Mouse (Mus musculus) cerebellum, adult 9-10 months (tissue): Measurements from ENCODE around the gene Cd8a.
"Not testable (repeated sequence)": the region's sequence is repeated elsewhere in the genome, so short reads cannot be mapped to it uniquely, and the experiment has no call there.

Experiments used
- DNase-seq: peaks from one replicate; pipeline ENCODE4 v3.0.0; 2022

The Cd8a gene

DNA sequence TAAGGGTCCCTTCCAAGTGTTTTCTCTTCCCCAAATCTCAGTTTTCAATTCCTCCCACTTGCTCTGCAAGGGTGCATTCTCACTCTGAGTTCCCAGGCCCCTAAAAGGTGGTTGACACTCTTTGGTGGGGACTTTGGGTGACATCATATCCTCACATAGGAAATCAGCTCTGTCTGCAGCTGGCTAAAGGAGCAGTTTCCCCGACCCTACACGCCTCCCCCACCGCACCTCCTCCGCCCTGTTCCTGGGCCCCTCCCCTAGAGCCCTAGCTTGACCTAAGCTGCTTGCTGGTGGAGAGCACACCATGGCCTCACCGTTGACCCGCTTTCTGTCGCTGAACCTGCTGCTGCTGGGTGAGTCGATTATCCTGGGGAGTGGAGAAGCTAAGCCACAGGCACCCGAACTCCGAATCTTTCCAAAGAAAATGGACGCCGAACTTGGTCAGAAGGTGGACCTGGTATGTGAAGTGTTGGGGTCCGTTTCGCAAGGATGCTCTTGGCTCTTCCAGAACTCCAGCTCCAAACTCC is at the start of gene Cd8a:
TSS of gene Cd8a (plus strand) at position 179 of the 527 bp plus-strand sequence.
- DNase-seq: no peak

DNA sequence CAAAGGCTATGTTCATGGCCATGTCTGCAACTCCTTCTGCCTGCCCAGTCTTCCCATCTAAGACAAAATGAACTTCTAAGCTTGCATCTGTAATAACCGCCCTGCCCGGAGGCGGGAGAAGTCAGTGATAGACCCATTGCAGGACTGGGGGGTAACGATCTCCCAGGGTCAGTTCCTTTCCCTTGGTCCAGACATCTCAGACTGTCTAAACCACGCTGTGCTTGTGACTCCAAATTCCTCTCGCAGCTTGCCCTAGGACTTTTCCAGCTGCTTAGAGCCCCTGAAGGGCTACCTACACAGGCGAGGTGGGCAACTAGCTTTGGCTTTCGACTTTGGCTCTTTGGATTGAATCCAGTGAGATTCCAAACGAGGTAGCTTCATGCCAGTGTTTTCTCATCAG is 48.4 kb upstream of the Cd8a start:
- no peak for DNase-seq

GRCm38 (mm10) chr6:71329881-71330280 is 43.3 kb upstream of the Cd8a start:
- no peak for DNase-seq

DNA sequence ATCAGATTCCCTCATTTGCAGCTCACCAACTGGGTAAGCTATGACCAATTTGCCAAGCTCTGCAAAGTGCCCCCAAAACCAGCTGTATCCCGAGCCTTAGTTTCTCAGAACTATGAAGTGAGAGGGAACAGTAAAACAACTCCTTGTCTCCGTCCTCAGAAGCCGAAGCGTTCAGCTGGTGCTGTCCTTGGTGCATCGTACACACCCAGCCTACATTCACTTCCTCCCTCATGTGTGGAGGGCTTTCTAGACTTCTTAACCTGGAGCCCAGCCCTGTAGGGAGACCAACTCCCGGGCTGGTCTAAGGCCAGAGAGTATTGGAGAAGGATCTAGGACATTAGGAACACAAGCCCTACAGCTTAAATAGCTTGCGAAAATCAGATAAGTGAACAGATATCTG is 42.7 kb upstream of the Cd8a start:
- no peak for DNase-seq

GRCm38 (mm10) chr6:71331491-71331890 is 41.7 kb upstream of the Cd8a start:
- DNase-seq: not testable (repeated sequence)

DNA sequence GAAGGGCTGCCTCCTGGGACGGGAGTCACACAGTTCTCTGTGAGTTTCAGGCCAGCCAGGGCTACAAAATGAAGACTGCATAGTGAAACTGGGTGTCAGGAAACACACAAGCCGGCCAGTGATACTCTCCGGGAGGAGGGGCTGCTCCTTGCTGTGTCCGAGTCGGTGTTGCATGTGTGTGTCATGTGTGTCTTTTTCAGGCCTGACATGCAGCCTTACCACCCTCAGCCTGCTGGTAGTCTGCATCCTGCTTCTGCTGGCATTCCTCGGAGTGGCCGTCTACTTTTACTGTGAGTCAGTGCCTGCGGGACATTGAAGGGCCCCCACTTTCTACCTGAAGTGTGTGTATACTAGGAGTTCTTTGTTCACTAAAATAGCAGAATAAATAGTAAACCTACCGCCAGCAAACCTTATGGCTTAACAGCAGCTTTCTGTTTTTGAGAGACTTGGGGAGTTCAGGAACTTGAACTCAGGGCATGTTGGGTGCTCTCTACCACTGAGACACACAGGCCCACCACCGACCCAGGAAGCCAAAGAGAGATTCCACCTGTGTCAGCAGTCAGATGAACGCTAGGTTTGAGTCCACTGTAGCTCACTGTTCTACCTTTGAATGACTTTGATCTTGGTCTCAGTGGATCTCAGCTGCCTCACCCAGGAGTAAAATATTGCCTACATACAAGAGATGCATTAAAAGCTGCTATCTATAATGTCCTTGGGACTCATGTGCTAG is 40.8 kb upstream of the Cd8a start:
- DNase-seq: no peak

- no peak for DNase-seq
Measured at GRCm38 (mm10) chr6:71333031-71333430, 40.2 kb upstream of the Cd8a start.

GRCm38 (mm10) chr6:71333578-71334273 is 39.5 kb upstream of the Cd8a start:
- DNase-seq: no peak

- no peak for DNase-seq
Measured at GRCm38 (mm10) chr6:71337666-71338065, 35.6 kb upstream of the Cd8a start.

DNA sequence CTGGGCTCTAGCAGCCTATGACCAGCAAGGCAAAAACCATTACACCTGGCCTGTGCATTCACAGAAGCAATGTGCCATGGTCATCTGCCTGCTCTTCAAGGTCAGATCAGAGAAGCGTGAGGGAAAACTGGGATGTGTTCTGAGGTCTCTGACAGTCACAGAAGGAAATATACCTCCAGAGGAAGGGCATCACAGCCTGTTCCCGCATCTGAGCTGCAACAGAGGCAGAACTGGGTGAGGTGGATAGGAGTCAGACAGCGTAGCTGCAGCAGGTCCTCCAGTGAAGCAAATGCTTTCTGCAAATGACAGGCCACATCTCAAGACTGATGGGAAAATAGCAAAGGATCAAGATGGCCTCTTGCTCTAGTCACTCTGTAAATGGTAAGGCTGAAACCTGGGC is 34.3 kb upstream of the Cd8a start:
- DNase-seq: no peak

DNA sequence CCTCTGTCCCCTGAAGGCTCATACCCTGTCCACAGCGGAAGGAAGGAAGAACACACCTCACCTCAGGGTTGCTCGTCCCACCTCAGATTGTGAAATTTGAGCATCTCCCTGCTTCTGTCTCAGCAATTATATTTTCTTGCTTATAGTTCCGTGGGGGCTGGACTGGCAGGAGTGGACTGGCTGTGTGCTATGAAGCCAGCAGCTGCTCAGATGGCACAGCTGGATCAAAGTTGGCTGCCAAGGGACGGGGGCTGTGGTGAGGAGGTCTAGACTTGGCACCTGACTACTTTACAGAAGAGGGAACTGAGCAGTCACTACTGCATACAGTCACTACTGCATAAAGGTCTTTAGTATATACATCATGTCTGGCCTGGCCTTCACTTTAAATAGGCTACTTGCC is 33.9 kb upstream of the Cd8a start:
- no peak for DNase-seq

GRCm38 (mm10) chr6:71341179-71341578 is 32.0 kb upstream of the Cd8a start:
- no peak for DNase-seq

DNA sequence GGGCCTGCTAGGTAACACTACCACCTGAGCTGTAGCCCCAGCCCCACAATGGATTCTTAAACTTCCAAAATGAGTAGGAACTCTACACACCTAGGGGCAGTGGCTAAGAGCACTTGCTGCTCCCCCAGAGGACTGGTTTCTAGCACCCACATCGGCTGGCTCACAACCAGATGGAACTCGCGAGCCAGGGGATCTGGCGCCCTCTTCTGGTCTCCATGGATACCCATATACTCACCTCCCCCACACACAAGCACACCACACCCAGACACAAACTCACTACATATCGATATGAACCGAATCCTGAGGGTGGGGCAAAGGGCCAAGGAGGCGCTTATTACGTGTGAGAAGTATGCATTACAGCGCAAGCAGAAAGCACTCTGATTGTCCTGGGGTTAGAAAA is 25.2 kb upstream of the Cd8a start:
- no peak for DNase-seq

DNA sequence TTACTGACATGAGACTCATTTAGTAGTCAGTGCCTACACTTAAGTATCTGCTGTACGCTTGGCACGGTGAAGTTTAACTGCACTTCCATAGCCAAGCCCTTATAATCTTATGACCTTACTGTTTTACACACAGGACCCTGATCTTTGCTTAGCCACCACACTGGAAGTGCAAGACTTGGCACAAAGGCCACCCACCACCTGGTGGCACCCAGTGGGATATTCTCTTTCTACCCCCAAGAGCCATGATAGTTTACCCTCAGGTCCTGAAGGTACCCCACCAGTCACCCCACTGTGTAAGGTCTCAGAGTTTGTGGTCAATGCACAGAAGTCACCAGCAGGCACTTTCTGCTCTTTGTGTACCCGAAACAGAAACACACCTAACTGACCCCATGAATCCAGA is 22.0 kb upstream of the Cd8a start:
- no peak for DNase-seq

- no peak for DNase-seq
Measured at GRCm38 (mm10) chr6:71352201-71352600, 21.0 kb upstream of the Cd8a start.

- DNase-seq: no peak
Measured at GRCm38 (mm10) chr6:71352866-71353427, 20.3 kb upstream of the Cd8a start.

GRCm38 (mm10) chr6:71353722-71354121 is 19.5 kb upstream of the Cd8a start:
- no peak for DNase-seq

- no peak for DNase-seq
Measured at GRCm38 (mm10) chr6:71357493-71357892, 15.7 kb upstream of the Cd8a start.

DNA sequence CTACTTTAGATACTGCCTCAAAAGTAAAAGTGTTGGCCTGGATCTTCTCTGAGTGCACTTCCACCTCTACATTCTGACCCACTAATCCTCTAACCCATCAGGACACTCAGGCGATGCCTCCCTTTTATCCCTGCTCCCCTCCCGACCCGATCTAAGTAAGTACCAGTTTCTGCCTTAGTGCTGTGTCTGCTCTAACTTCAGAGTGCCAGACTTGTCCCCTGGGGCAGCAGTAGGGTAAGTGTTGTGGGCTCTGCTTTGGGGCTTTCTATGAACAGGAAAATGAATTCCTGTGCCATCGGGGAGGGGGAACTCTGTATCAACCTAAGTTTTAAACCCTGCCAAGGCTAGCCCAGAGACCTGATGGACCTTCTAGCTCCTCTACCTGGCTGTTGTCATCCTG is 13.0 kb upstream of the Cd8a start:
- DNase-seq: no peak

GRCm38 (mm10) chr6:71360751-71361150 is 12.5 kb upstream of the Cd8a start:
- DNase-seq: no peak

GRCm38 (mm10) chr6:71361156-71361670 is 12.0 kb upstream of the Cd8a start:
- DNase-seq: no peak

DNA sequence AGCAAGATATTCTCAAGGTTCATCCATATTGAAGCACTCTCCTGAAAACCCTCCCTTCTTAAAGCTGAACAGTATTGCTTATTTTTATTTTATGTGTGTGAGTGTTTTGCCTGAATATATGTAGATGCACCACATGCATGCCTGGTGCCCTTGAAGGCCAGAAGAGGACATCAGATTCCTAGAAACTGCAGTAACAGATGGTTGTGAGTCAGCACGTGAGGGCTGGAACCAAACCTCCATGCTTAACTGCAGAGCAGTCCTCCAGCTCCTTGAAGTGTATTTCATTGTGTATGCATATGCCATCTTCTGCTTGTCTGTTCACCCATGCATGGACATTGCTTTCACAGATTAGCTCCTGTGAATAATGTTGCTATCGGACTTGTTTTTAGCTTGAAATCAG is 9.2 kb upstream of the Cd8a start:
- no peak for DNase-seq

- no peak for DNase-seq
Measured at GRCm38 (mm10) chr6:71369416-71369815, 3.8 kb upstream of the Cd8a start.

DNA sequence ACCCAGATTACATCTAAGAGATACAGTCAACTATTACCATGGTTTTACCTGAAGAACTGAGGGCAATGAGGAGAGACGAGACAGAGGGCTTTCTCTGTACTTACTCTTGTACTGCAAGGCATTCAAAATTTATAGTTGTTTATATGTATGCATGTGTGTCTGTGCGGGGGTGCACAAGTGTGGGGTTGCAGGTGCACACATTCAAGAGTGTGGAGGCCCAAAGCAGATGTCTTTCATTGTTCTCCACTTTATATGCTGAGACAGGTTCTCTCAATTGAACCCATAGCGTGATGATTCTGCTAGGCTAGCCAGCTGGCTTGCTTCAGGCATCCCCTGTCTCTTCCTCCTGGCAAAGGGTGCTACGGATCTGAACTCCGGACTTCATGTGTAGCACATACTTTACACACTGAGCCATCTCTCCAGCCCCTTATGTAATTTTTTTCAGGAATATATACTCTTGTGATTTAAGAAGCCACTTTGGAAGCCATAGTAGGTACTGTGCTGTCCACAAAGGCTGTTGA is 2.1 kb upstream of the Cd8a start:
- DNase-seq: no peak
